Mouse (Mus musculus) liver, embryonic 11.5 days (tissue): ENCODE data around the gene Slco1a5. TPM values are rescaled to one million over a fixed set of nuclear protein-coding genes. Genes with fewer than 3 reads are reported as not detected.

Experiments
- ATAC-seq: fragments of 200-750 bp; cut with Nextera tagmentation; replicated peaks from 2 replicates; pipeline ENCODE4 v1.8.0; 2017; ENCODE audit warnings: moderate number of reproducible peaks, mild to moderate bottlenecking, moderate TSS enrichment, moderate library complexity; ENCODE audit not compliant: low FRiP score
- DNase-seq: peaks from one replicate; pipeline ENCODE4 v3.0.0-alpha.2; 2017; ENCODE audit warnings: low spot score
- H3K27ac ChIP-seq: fragments of 300-500 bp; sonication (generic); 2 replicates; pipeline ENCODE4 v1.5.1; 2014; ENCODE audit warnings: mild to moderate bottlenecking, low read depth, low read length, control low read depth
- H3K27me3 ChIP-seq: fragments of 300-500 bp; sonication (generic); replicated peaks from 2 replicates; pipeline ENCODE4 v1.6.1; 2014; ENCODE audit warnings: low read length, mixed read lengths; ENCODE audit not compliant: control insufficient read depth, insufficient read depth
- H3K36me3 ChIP-seq: fragments of 300-500 bp; sonication (generic); 2 replicates; pipeline ENCODE4 v1.6.1; 2014; ENCODE audit warnings: mild to moderate bottlenecking, low read length, moderate library complexity, mixed read lengths; ENCODE audit not compliant: control insufficient read depth, insufficient read depth
- H3K4me1 ChIP-seq: fragments of 300-500 bp; sonication (generic); replicated peaks from 2 replicates; pipeline ENCODE4 v1.6.1; 2014; ENCODE audit warnings: low read length, mixed read lengths; ENCODE audit not compliant: control insufficient read depth, insufficient read depth
- H3K4me2 ChIP-seq: fragments of 300-500 bp; sonication (generic); 2 replicates; pipeline ENCODE4 v1.6.1; 2014; ENCODE audit warnings: mild to moderate bottlenecking, control low read depth, moderate library complexity
- H3K4me3 ChIP-seq: fragments of 300-500 bp; sonication (generic); 2 replicates; pipeline ENCODE4 v1.5.1; 2014; ENCODE audit warnings: low read depth, low read length, control low read depth
- H3K9ac ChIP-seq: fragments of 300-500 bp; sonication (generic); 2 replicates; pipeline ENCODE4 v1.6.1; 2014; ENCODE audit warnings: low read depth, low read length, control low read depth
- H3K9me3 ChIP-seq: fragments of 300-500 bp; sonication (generic); 2 replicates; pipeline ENCODE4 v1.6.1; 2016; ENCODE audit warnings: low read length, inconsistent platforms, mixed read lengths; ENCODE audit not compliant: control insufficient read depth
- whole genome bisulfite sequencing: fragments of 180-500 bp; shearing (Covaris S2); extraction: QIAGEN DNeasy Blood & Tissue Kit; methylation state at CpG from one replicate; pipeline ENCODE4 v1.1.7; 2014; 5-methylcytosine and 5-hydroxymethylcytosine counted together
- polyA plus RNA-seq: library from polyadenylated mRNA; unstranded; fragments of >200 nt; fragmentation: Nextera tagmentation; extraction: Ambion mirVana; gene quantifications from 2 replicates; pipeline ENCODE4 v1.2.1, GENCODE M21; 2014

Slco1a5 gene
- polyA plus RNA-seq, 1 experiment from 2014 or later = not detected

DNA sequence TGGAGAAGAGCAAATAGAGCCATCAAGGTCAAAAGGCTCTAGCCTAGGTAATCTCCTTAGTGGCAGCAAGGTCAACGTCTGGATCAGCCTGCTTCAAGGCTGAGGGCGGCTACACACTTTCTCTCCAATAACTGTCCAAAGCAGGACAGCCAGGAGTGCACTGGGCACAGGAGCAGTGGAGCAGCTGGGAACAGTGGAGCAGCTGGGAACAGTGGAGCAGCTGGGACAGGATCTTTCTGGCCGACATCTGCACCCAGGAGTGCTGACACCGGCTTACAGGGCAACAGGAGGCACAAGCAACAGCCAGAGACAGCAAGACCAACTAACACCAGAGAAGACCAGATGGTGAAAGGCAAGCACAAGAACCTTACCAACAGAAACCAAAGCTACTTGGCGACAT is 77.7 kb downstream of the Slco1a5 start:
- H3K27ac ChIP-seq = no peak overlapping the region
- H3K4me1 ChIP-seq = no peaks in the 10 kb centered on the region
- no peak overlapping the region for H3K4me2 ChIP-seq
- H3K9me3 ChIP-seq = no peaks in the 10 kb centered on the region
- WGBS = 75% methylated on average over 5 of the region's 5 CpGs
- DNase-seq = no peak
- no peaks in the 10 kb centered on the region for H3K27me3 ChIP-seq
- H3K36me3 ChIP-seq = no peaks in the 10 kb centered on the region
- no peak overlapping the region for H3K4me3 ChIP-seq
- no peak for ATAC-seq
- no peak overlapping the region for H3K9ac ChIP-seq

DNA sequence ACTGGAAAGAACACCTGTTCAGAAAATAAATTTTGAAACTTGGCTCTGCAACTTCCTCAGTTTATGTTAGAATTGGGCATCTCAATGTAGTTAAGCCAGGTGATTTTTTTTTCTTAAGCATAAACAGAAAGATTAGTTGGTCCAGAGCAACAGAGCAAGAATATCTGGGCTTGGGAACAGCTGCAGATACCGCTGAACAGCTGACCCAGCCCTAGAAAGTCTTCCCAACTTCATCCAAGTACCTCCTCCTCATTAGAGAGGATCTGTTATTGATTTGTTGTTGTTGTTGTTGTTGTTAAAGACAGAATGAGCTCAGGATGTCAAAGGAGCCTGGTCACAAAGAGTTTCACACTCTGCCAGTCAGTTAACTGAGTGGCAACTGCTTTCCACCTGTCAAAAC is 83.3 kb downstream of the Slco1a5 start:
- Histone ChIP-seq H3K4me1 (no peaks in the 10 kb centered on the region), H3K9me3 (no peaks in the 10 kb centered on the region), H3K27ac (no peak overlapping the region), H3K4me2 (no peak overlapping the region), H3K36me3 (no peaks in the 10 kb centered on the region), H3K4me3 (no peak overlapping the region), H3K9ac (no peak overlapping the region), H3K27me3 (no peaks in the 10 kb centered on the region)
- ATAC-seq = no peak
- DNase-seq = no peak
- 62% methylated on average over 1 of the region's 1 CpGs for WGBS

DNA sequence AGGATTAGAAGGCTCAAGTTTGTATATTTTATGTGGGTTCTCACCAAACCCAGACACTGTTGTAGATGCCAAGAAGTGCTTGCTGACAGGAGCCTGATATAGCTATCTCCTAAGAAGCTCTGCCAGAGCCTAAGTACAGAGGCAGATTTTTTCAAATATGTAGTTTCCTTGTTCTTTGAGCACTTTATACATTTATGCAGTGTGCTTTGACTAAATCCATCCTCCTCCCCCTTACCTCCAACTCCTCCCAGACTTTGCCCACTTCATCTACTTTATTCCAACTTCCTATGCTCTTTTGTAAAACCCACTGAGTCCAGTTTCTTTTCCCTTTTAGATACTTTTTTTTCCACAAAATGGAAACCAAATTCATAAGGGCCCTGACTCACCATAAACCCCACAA is 102.6 kb downstream of the Slco1a5 start:
- Histone ChIP-seq H3K4me1 (no peaks in the 10 kb centered on the region), H3K27ac (no peak overlapping the region), H3K36me3 (no peaks in the 10 kb centered on the region), H3K4me3 (no peak overlapping the region), H3K4me2 (no peak overlapping the region), H3K9ac (no peak overlapping the region), H3K27me3 (no peaks in the 10 kb centered on the region), H3K9me3 (no peaks in the 10 kb centered on the region)
- ATAC-seq (no peak; the same call in 1 of the 2 replicates), DNase-seq (no peak)

DNA sequence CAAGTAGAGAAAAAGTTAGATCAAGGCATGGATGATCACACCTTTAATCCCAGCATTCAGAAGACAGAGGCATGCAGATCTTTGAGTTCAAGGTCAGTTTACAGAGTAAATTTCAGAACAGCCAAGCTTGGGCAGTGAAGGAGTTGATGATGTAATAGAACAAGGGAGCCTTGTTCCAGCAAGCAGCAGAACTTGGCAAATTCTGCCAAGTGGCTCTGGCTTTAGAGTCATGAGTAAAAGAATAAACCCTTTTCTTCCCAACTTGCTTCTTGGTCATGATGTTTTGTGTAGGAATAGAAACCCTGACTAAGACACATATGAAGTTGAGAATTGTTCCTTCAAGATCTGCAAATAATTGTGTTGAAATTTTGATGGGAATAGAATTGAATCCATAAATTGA is 111.0 kb downstream of the Slco1a5 start:
- DNase-seq = no peak
- H3K36me3 ChIP-seq = no peaks in the 10 kb centered on the region

GRCm38 (mm10) chr6:142209749-142210148 is 113.0 kb downstream of the Slco1a5 start:
- no peak for ATAC-seq
- no peaks in the 10 kb centered on the region for H3K27me3 ChIP-seq
- H3K36me3 ChIP-seq = no peaks in the 10 kb centered on the region
- no peak overlapping the region for H3K4me3 ChIP-seq
- no peak for DNase-seq
- no peaks in the 10 kb centered on the region for H3K9me3 ChIP-seq
- no peak overlapping the region for H3K9ac ChIP-seq
- H3K4me2 ChIP-seq = no peak overlapping the region
- no peaks in the 10 kb centered on the region for H3K4me1 ChIP-seq
- no peak overlapping the region for H3K27ac ChIP-seq

More for the DNA sequence above, 111.0 kb downstream of the Slco1a5 start:
- no peak overlapping the region for H3K9ac ChIP-seq
- H3K9me3 ChIP-seq = no peaks in the 10 kb centered on the region
- no peak for ATAC-seq
- H3K4me3 ChIP-seq = no peak overlapping the region
- no peaks in the 10 kb centered on the region for H3K4me1 ChIP-seq
- H3K27me3 ChIP-seq = no peaks in the 10 kb centered on the region
- H3K27ac ChIP-seq = no peak overlapping the region
- H3K4me2 ChIP-seq = no peak overlapping the region

DNA sequence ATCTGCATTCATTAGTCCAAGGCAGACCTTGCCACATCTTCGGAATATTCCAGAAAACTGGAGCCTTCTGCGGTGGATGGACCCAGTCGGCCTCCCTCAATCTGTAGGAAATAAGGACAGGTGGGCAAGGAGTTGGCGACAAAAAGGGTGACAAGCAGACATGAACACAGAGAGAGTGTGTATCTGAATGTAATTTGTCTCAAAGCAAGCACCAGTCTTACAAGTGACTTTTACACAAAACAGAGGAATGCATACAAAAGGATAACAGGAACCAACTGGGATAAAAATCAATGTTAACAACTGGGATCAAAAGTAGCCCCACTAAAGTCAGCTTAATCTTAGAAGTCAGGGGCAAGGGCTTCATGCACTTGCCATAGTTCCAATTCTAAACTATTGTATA is 114.4 kb downstream of the Slco1a5 start, which contains the start of gene Slco1a6:
TSS of gene Slco1a6 (minus strand) at position 101 of the 400 bp plus-strand sequence.
- DNase-seq (no peak), ATAC-seq (no peak)
- Histone ChIP-seq H3K27ac (no peak within 1 kb of the TSS), H3K9me3 (no peaks in the 10 kb centered on the region), H3K27me3 (no peaks in the 10 kb centered on the region), H3K36me3 (no peaks in the 10 kb centered on the region), H3K9ac (no peak within 1 kb of the TSS), H3K4me2 (no peak within 1 kb of the TSS), H3K4me1 (no peaks in the 10 kb centered on the region), H3K4me3 (no peak within 1 kb of the TSS)
- WGBS = 86% methylated on average over 4 of the region's 4 CpGs

- Histone ChIP-seq H3K9me3 (no peaks in the 10 kb centered on the region), H3K27me3 (no peaks in the 10 kb centered on the region), H3K4me1 (no peaks in the 10 kb centered on the region), H3K27ac (no peak overlapping the region), H3K9ac (no peak overlapping the region), H3K4me3 (no peak overlapping the region), H3K4me2 (no peak overlapping the region), H3K36me3 (no peaks in the 10 kb centered on the region)
- ATAC-seq = no peak
- no peak for DNase-seq
Observed at GRCm38 (mm10) chr6:142200524-142200923, 122.3 kb downstream of the Slco1a5 start.

DNA sequence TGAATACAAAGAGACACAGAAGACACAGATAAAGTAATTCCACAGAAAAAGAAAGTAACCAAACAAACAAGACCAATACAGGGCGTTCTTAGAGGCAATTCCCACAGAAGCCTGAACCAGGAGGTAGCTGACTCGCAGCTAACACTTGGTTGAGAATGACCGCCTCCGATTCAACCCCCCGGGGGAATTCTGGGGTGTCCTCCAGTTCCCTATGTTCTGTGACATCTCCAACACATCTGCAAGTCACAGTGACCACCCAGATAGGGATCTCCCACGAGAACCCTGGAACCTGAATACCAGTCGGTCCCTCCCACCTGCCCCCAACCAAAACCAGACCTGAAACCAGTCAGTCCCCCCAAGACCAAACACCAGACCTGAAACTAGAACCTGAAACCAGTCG is 128.5 kb downstream of the Slco1a5 start:
- H3K36me3 ChIP-seq = no peaks in the 10 kb centered on the region
- ATAC-seq (no peak), DNase-seq (no peak)
- H3K27me3 ChIP-seq = no peaks in the 10 kb centered on the region
- H3K4me1 ChIP-seq = no peaks in the 10 kb centered on the region
- 79% methylated on average over 8 of the region's 8 CpGs for WGBS
- H3K9ac ChIP-seq = no peak overlapping the region
- H3K9me3 ChIP-seq = no peaks in the 10 kb centered on the region
- H3K27ac ChIP-seq = no peak overlapping the region
- H3K4me3 ChIP-seq = no peak overlapping the region
- H3K4me2 ChIP-seq = no peak overlapping the region

- WGBS = 65% methylated on average over 1 of the region's 1 CpGs
- no peak for ATAC-seq
- H3K4me3 ChIP-seq = no peak overlapping the region
- H3K9ac ChIP-seq = no peak overlapping the region
- no peaks in the 10 kb centered on the region for H3K36me3 ChIP-seq
- no peak overlapping the region for H3K27ac ChIP-seq
- H3K27me3 ChIP-seq = no peaks in the 10 kb centered on the region
- no peaks in the 10 kb centered on the region for H3K4me1 ChIP-seq
- H3K9me3 ChIP-seq = no peaks in the 10 kb centered on the region
- DNase-seq = no peak
- H3K4me2 ChIP-seq = no peak overlapping the region
Observed at GRCm38 (mm10) chr6:142191962-142192361, 130.8 kb downstream of the Slco1a5 start.
